Mouse (Mus musculus) liver, adult (tissue): Measurements from ENCODE around the gene Manbal.

Experiments
- GATA4 ChIP-seq: IDR thresholded peaks from 2 replicates; pipeline ENCODE4 v1.6.1; 2014; ENCODE audit warnings: mild to moderate bottlenecking, low read length; ENCODE audit not compliant: insufficient replicate concordance

The Manbal gene

GRCm38 (mm10) chr2:157367184-157367893, at the start of gene Manbal:
Gene Manbal, plus strand, starts transcription at chr2:157367594.
- TF ChIP-seq GATA4: peak; percentile 56; the same call in 1 of the 2 replicates

- TF ChIP-seq GATA4: no peak
Observed at GRCm38 (mm10) chr2:157320135-157320534, 47.3 kb upstream of the Manbal start.

GRCm38 (mm10) chr2:157320886-157321285, 46.5 kb upstream of the Manbal start:
- TF ChIP-seq GATA4: no peak

GRCm38 (mm10) chr2:157322029-157322766, 45.2 kb upstream of the Manbal start:
- no peak for TF ChIP-seq GATA4

GRCm38 (mm10) chr2:157325238-157325637, 42.2 kb upstream of the Manbal start:
- TF ChIP-seq GATA4: no peak

- TF ChIP-seq GATA4: no peak
Observed at GRCm38 (mm10) chr2:157328106-157328505, 39.3 kb upstream of the Manbal start.

- no peak for TF ChIP-seq GATA4
Observed at GRCm38 (mm10) chr2:157328570-157328969, 38.8 kb upstream of the Manbal start.

GRCm38 (mm10) chr2:157332059-157332458, 35.3 kb upstream of the Manbal start:
- no peak for TF ChIP-seq GATA4

GRCm38 (mm10) chr2:157338663-157339062, 28.7 kb upstream of the Manbal start:
- no peak for TF ChIP-seq GATA4

- no peak for TF ChIP-seq GATA4
Observed at GRCm38 (mm10) chr2:157339532-157339931, 27.9 kb upstream of the Manbal start.

GRCm38 (mm10) chr2:157340221-157340741, 27.1 kb upstream of the Manbal start:
- TF ChIP-seq GATA4: no peak

- no peak for TF ChIP-seq GATA4
Observed at GRCm38 (mm10) chr2:157341554-157342270, 25.7 kb upstream of the Manbal start.

- TF ChIP-seq GATA4: no peak
Observed at GRCm38 (mm10) chr2:157342328-157342926, 25.0 kb upstream of the Manbal start.

- TF ChIP-seq GATA4: no peak
Observed at GRCm38 (mm10) chr2:157343337-157343736, 24.1 kb upstream of the Manbal start.
